In the genomic region with DNA sequence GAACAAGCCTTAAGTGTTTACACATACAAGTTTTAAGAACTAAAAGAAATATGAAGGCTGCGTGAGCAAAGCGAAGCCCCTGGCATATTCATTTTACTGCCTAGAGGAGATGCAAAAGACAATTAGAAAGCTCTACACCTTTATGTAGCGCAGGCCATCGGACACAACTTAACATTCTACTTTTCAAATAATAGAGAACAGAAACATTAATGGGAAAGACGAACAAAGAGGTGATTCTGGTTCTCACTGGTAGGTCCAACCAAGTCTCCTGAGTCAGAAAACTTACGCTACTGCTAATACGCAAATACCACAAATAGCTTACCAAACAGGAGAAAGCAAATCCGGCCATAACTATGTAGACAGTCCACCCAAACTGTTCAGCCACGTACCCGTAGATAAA, we compare ENCODE assay signal across 10 mouse cellular contexts. TPM values are rescaled to one million over a fixed set of nuclear protein-coding genes. Genes with fewer than 3 reads are reported as not detected.
A peak's percentile ranks its signal among the peaks of the same experiment; 100 is the strongest.
DNase-seq lines count a peak whose midpoint lies in the region; ATAC-seq and TF ChIP-seq lines count a peak whose summit lies in the region.
"Had no signal": no experiment of that assay in that cellular context is flagged by ENCODE, and none has a peak within 500 bp of the region (broad histone marks: within the 10 kb centered on the region; RNA-seq: fewer than 3 reads in every experiment).

No protein-coding gene starts in this region.

- H3K27ac ChIP-seq in cerebellum, adult 2 months (ENCODE audit: insufficient read depth, low read length): no peak overlapping the region
- no peak overlapping the region for H3K27ac ChIP-seq in neural tube, embryonic 11.5 days (ENCODE audit: low read depth, low read length)
- 0 out of 2 replicates have a peak overlapping the region, but pooled peaks have one; percentile 95 for H3K27ac ChIP-seq in liver, embryonic 11.5 days (ENCODE audit: low read depth, low read length)

- no peak for DNase-seq in cerebellum, adult 2 months
- no peak for DNase-seq in cerebellum, adult 11-12 months
- DNase-seq in neural tube, embryonic 11.5 days (ENCODE audit: low spot score): no peak
- DNase-seq in neural tube, embryonic 10.5 days (ENCODE audit: extremely low spot score, low spot score): no peak
- DNase-seq in liver, embryonic 11.5 days (ENCODE audit: low spot score): no peak
- no peak for DNase-seq in spleen, postnatal 4 days (ENCODE audit: low spot score in 2 of 2)
- DNase-seq in adrenal gland, postnatal 14 days: no peak
- DNase-seq in gastrocnemius, postnatal 36 days: no peak
- DNase-seq: cerebellum, adult 18-20 months; lung, postnatal 36 days had no signal

- WGBS in cerebellum, adult 2 months: 59% methylated on average over 10 of the region's 10 CpGs
- 68% methylated on average over 10 of the region's 10 CpGs for WGBS in neural tube, embryonic 11.5 days
- 54% methylated on average over 10 of the region's 10 CpGs for WGBS in liver, embryonic 11.5 days

- peak overlapping the region; percentile 54 for H3K4me2 ChIP-seq in neural tube, embryonic 11.5 days (ENCODE audit: low read depth)
- peak overlapping the region; percentile 89 for H3K4me2 ChIP-seq in liver, embryonic 11.5 days

- H3K4me3 ChIP-seq in cerebellum, adult 2 months (replicated peaks; ENCODE audit: insufficient read depth, low read depth, low read length): peak overlapping the region; percentile 76
- H3K4me3 ChIP-seq in neural tube, embryonic 11.5 days (ENCODE audit: low read depth, low read length): peak overlapping the region; percentile 89
- H3K4me3 ChIP-seq in liver, embryonic 11.5 days (ENCODE audit: low read depth, low read length): peak overlapping the region; percentile 92

- H3K9me3 ChIP-seq in neural tube, embryonic 11.5 days (ENCODE audit: control insufficient read depth, low read length): no peaks in the 10 kb centered on the region
- H3K9me3 ChIP-seq in liver, embryonic 11.5 days (ENCODE audit: control insufficient read depth, low read length): no peaks in the 10 kb centered on the region

- H3K36me3 ChIP-seq in neural tube, embryonic 11.5 days (ENCODE audit: control insufficient read depth, insufficient read depth, low read length): no peaks in the 10 kb centered on the region
- peaks cover 4% of the 10 kb centered on the region; the same call in 1 of the 2 replicates for H3K36me3 ChIP-seq in liver, embryonic 11.5 days (ENCODE audit: control insufficient read depth, insufficient read depth, low read length)

- TF ChIP-seq POLR2A in cerebellum, adult 2 months (IDR thresholded peaks at IDR 0.05; ENCODE audit: borderline replicate concordance, insufficient read depth, low read length): no peak

- intact Hi-C loops in gastrocnemius, postnatal 36 days (cut with DNase I): no loop called here

- no peak for ATAC-seq in neural tube, embryonic 11.5 days (ENCODE audit: insufficient read depth, low FRiP score, low TSS enrichment)
- no peak for ATAC-seq in liver, embryonic 11.5 days (replicated peaks; ENCODE audit: low FRiP score)

- H3K9ac ChIP-seq in neural tube, embryonic 11.5 days (ENCODE audit: low read length): peak overlapping the region; percentile 88
- H3K9ac ChIP-seq in liver, embryonic 11.5 days (ENCODE audit: low read depth, low read length): peak overlapping the region; percentile 92

- H3K27me3 ChIP-seq in cerebellum, adult 2 months (ENCODE audit: control insufficient read depth, insufficient read depth, low read length): no peaks in the 10 kb centered on the region
- H3K27me3 ChIP-seq in neural tube, embryonic 11.5 days (ENCODE audit: control insufficient read depth, insufficient read depth, low read length): no peaks in the 10 kb centered on the region
- H3K27me3 ChIP-seq in liver, embryonic 11.5 days (replicated peaks; ENCODE audit: control insufficient read depth, insufficient read depth, low read length): no peaks in the 10 kb centered on the region

- H3K4me1 ChIP-seq in cerebellum, adult 2 months (ENCODE audit: control insufficient read depth, insufficient read depth, low read length): no peaks in the 10 kb centered on the region; the same call in none of the 2 replicates
- peaks cover 11% of the 10 kb centered on the region for H3K4me1 ChIP-seq in neural tube, embryonic 11.5 days (ENCODE audit: control insufficient read depth, insufficient read depth, low read length)
- peaks cover 6% of the 10 kb centered on the region for H3K4me1 ChIP-seq in liver, embryonic 11.5 days (replicated peaks; ENCODE audit: control insufficient read depth, insufficient read depth, low read length)

- TF ChIP-seq CTCF in cerebellum, adult 2 months (IDR thresholded peaks at IDR 0.05; ENCODE audit: borderline replicate concordance, insufficient read depth, low read depth, low read length): no peak

RNA-seq across cellular contexts. Expression of a gene that starts 0.8 kb away (rescaled TPM):
- polyA plus RNA-seq in cerebellum, adult 2 months (2012; rRNA removed): 79.5 and 84.4 TPM in 2 replicates
- polyA plus RNA-seq in neural tube, embryonic 11.5 days (2014; fragmentation: Nextera tagmentation; extraction: Ambion mirVana): 54.9 and 59.2 TPM in 2 replicates
- 33.7 and 41.6 TPM in 2 replicates for polyA plus RNA-seq in liver, embryonic 11.5 days (2014; fragmentation: Nextera tagmentation; extraction: Ambion mirVana)
- 35.3 and 42.0 TPM in 2 replicates for total RNA-seq in adrenal gland, postnatal 14 days (2021)
- total RNA-seq in gastrocnemius, postnatal 36 days (2021): 10 to 100 TPM in 1 of 2 experiments, 1 to 10 TPM in 1; 9.2 to 10.9 TPM

RNA-seq across cellular contexts. Expression of a gene that starts 1.1 kb away (rescaled TPM):
- polyA plus RNA-seq in cerebellum, adult 2 months (2012; rRNA removed): 277 and 290 TPM in 2 replicates
- polyA plus RNA-seq in neural tube, embryonic 11.5 days (2014; fragmentation: Nextera tagmentation; extraction: Ambion mirVana): 260 and 262 TPM in 2 replicates
- polyA plus RNA-seq in liver, embryonic 11.5 days (2014; fragmentation: Nextera tagmentation; extraction: Ambion mirVana): 309 and 326 TPM in 2 replicates
- total RNA-seq in adrenal gland, postnatal 14 days (2021): 221 and 225 TPM in 2 replicates
- total RNA-seq in gastrocnemius, postnatal 36 days (2021): 100 to 1,000 TPM; 113 to 123 TPM

RNA-seq across cellular contexts. Expression of a gene that starts 18.6 kb away (rescaled TPM):
- polyA plus RNA-seq in cerebellum, adult 2 months (2012; rRNA removed): 22.2 and 24.2 TPM in 2 replicates
- polyA plus RNA-seq in neural tube, embryonic 11.5 days (2014; fragmentation: Nextera tagmentation; extraction: Ambion mirVana): 120 and 122 TPM in 2 replicates
- 72.8 and 73.0 TPM in 2 replicates for polyA plus RNA-seq in liver, embryonic 11.5 days (2014; fragmentation: Nextera tagmentation; extraction: Ambion mirVana)
- 59.7 and 59.9 TPM in 2 replicates for total RNA-seq in adrenal gland, postnatal 14 days (2021)
- total RNA-seq in gastrocnemius, postnatal 36 days (2021): 10 to 100 TPM; 34.8 to 37.0 TPM

RNA-seq across cellular contexts. Expression of a gene that starts 18.6 kb away (rescaled TPM):
- 47.3 and 52.1 TPM in 2 replicates for polyA plus RNA-seq in cerebellum, adult 2 months (2012; rRNA removed)
- polyA plus RNA-seq in neural tube, embryonic 11.5 days (2014; fragmentation: Nextera tagmentation; extraction: Ambion mirVana): 101 and 107 TPM in 2 replicates
- polyA plus RNA-seq in liver, embryonic 11.5 days (2014; fragmentation: Nextera tagmentation; extraction: Ambion mirVana): 265 and 268 TPM in 2 replicates
- total RNA-seq in adrenal gland, postnatal 14 days (2021): 87.7 and 93.9 TPM in 2 replicates
- 10 to 100 TPM; 23.0 to 33.0 TPM for total RNA-seq in gastrocnemius, postnatal 36 days (2021)

RNA-seq across cellular contexts. Expression of a gene that starts 49.2 kb away (rescaled TPM):
- 15.5 and 16.2 TPM in 2 replicates for polyA plus RNA-seq in cerebellum, adult 2 months (2012; rRNA removed)
- polyA plus RNA-seq in neural tube, embryonic 11.5 days (2014; fragmentation: Nextera tagmentation; extraction: Ambion mirVana): 15.9 and 17.0 TPM in 2 replicates
- polyA plus RNA-seq in liver, embryonic 11.5 days (2014; fragmentation: Nextera tagmentation; extraction: Ambion mirVana): 13.2 and 14.3 TPM in 2 replicates
- 9.4 and 12.0 TPM in 2 replicates for total RNA-seq in adrenal gland, postnatal 14 days (2021)
- 1 to 10 TPM; 4.7 TPM for total RNA-seq in gastrocnemius, postnatal 36 days (2021)
